Mouse (Mus musculus): Measurements from ENCODE around the gene Srgap1. TPM values are rescaled to one million over a fixed set of nuclear protein-coding genes. Genes with fewer than 3 reads are reported as not detected.

Gene Srgap1
- total RNA-seq, 2 experiments from 2014 or later, result 8.5 to 12.5 TPM

- intact Hi-C loops (cut with DNase I), result no loop called here
- no peak for DNase-seq (ENCODE audit: low spot score in 2 of 2)
Measured at GRCm38 (mm10) chr10:122020255-122020654, 26.9 kb downstream of the Srgap1 start.

GRCm38 (mm10) chr10:122018594-122019048, 28.5 kb downstream of the Srgap1 start:
- intact Hi-C loops (cut with DNase I), result no loop called here
- DNase-seq (ENCODE audit: low spot score in 2 of 2), result no peak

DNA sequence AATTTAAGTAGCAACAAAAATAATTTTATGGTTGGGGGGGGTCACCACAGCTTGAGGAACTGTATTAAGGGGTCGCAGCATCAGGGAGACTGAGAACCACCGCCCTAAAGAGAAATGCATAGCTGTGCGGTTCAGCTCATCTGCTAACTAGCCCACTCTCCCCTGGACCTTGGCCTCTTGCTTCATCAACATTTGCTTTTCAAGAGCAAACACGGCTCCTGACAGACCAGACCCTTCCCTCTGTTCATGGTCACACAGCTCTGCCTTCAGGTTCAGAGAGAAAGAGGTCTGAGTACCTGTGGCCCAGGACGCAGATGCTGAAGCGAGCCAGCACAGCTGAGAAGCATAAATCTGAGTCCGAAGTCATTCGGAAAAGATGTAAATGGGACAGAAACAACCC, 29.4 kb downstream of the Srgap1 start:
- DNase-seq (ENCODE audit: low spot score in 2 of 2), result no peak
- intact Hi-C loops (cut with DNase I), result no loop called here

DNA sequence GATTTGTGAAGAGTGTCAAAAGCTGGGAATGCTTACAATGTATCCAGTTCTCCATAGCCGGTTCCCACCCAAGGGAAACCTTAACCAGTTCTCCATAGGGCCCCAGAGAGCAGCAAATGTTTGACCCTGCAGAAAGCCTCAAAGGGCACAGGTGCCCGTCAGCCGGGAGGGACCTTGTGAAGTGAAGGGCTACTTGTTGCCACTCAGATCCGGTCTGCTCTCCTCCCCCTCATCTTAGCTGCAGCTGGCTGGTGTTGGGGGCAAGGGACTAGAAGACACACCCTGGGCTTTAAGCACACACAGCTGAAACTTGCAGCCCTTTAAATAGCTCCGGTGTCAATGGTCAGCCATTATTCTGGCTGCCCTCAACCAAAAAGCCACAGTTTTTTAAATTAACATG, 30.1 kb downstream of the Srgap1 start:
- intact Hi-C loops (cut with DNase I), result no loop called here
- no peak for DNase-seq (ENCODE audit: low spot score in 2 of 2)

- intact Hi-C loops (cut with DNase I), result no loop called here
- DNase-seq (ENCODE audit: low spot score in 2 of 2), result no peak
Measured at GRCm38 (mm10) chr10:122016631-122017030, 30.5 kb downstream of the Srgap1 start.

DNA sequence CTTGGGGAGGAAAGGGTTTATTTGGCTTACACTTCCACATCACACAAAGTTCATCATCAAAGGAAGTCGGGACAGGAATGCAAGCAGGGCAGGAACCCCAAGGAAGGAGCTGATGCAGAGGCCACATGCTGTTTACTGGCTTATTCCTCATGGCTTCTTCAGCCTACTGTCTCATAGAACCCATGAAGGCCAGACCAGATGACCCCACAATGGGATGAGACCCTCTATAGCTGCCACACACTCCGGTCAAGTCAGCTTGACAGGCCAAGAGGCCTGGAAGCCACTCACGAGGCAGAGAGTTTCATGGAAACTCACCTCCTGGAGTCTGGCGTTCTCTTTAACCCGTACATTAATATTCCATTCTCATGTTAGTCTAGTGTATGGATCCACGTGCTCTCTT, 34.8 kb downstream of the Srgap1 start:
- DNase-seq (ENCODE audit: low spot score in 2 of 2), result no peak
- intact Hi-C loops (cut with DNase I), result no loop called here

- peak; percentile 17 to 41 for DNase-seq (ENCODE audit: low spot score in 2 of 2)
- intact Hi-C loops (cut with DNase I), result no loop called here
Measured at GRCm38 (mm10) chr10:122008731-122009391, 38.3 kb downstream of the Srgap1 start.

DNA sequence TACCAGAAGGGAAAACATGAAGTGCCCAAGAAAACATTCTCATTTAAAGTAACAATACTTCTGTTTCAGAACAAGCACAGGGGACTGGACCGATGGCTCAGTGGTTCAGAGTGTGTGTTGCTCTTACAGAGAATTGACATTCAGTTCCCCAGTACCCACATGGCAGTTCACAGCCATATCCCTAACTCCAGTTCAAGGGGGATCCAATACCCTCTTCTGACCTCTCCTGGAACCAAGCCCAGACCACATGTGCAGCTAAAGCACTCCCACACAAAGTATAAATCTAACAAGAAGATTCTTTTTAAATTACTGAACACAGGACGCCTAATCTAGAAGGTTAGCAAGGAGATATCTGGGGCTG, 38.8 kb downstream of the Srgap1 start:
- intact Hi-C loops (cut with DNase I), result no loop called here
- DNase-seq (ENCODE audit: low spot score in 2 of 2), result no peak

- DNase-seq (ENCODE audit: low spot score in 2 of 2), result no peak
- intact Hi-C loops (cut with DNase I), result no loop called here
Measured at GRCm38 (mm10) chr10:122006606-122007005, 40.5 kb downstream of the Srgap1 start.

- intact Hi-C loops (cut with DNase I), result no loop called here
- no peak for DNase-seq (ENCODE audit: low spot score in 2 of 2)
Measured at GRCm38 (mm10) chr10:122006151-122006550, 41.0 kb downstream of the Srgap1 start.

DNA sequence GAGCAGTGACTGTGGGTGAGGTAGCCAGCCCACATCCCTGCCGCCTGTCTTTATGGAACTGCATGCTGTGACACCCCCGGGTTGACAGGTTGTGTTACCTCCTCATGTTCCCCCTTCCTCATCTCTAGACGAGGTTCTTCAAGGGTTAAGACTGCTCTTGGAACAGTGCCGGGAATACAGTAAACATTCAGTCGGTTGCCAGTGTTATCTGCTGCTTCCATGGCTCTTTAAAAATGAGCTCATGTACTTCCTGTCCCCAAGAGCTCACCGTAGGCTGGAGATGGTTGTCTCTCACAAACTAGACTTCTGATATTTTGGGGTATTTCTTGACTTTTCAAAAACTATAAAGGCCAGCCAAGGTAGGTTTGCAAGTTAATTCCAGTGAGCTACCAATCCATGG, 41.6 kb downstream of the Srgap1 start:
- DNase-seq (ENCODE audit: low spot score in 2 of 2), result no peak
- intact Hi-C loops (cut with DNase I), result no loop called here

DNA sequence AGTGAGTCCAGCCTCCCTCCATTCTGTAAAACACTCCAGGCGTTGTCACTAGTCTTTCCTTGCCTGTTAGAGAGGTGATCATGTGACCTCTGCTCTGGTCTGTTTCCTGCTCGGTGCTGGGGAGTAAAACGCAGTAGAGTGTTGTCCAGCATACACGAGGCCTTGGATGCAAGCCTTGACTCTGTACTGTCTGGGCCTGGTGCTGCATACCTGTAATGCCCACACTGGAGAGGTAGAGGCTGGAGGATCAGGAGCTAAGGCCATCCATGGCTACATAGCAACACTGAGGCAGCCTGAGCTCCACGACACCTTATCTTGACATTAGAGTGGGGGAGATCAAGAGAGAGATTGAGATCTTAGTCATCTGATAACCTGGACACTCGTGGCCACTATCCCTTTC, 44.2 kb downstream of the Srgap1 start:
- intact Hi-C loops (cut with DNase I), result no loop called here
- DNase-seq (ENCODE audit: low spot score in 2 of 2), result no peak

DNA sequence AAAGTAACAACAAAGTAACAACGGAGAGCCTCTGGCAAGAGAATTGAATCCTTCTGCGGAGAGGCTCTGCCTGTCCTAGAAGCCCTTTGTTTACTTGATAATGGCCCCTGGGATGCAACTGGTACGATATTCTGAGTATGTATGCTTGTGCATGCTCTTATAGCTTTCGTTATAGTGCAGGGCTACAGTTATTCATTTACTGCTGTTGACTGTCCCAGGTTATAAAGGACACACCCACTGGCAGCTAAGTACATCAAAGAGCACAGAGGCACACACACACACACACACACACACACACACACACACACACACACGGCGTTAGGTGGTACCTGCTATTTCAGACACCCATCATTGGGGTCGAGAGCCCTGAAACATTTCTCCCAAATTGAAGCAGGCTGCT, 48.3 kb downstream of the Srgap1 start:
- intact Hi-C loops (cut with DNase I), result no loop called here
- no peak for DNase-seq (ENCODE audit: low spot score in 2 of 2)

GRCm38 (mm10) chr10:121996500-121996899, 50.6 kb downstream of the Srgap1 start:
- intact Hi-C loops (cut with DNase I), result no loop called here
- no peak for DNase-seq (ENCODE audit: low spot score in 2 of 2)

DNA sequence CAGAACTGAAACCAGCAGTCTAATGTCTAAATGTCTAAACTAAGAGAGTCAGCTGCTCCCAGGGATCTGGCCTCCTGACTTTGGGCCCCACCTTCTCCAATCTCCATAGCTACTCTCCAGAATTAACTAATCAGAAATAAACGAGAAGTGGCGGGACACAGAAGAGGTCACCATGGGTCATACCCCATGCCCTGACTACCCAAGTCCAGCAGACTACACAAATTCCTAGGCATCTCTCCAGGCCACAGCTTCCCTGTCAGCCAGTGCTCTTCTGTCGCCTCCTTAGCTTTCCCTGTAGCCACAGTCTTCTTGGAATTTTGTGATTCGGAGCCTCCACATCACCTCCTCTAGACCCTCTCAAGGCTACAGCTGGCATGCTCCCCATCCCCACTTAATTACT, 51.7 kb downstream of the Srgap1 start:
- no peak for DNase-seq (ENCODE audit: low spot score in 2 of 2)

DNA sequence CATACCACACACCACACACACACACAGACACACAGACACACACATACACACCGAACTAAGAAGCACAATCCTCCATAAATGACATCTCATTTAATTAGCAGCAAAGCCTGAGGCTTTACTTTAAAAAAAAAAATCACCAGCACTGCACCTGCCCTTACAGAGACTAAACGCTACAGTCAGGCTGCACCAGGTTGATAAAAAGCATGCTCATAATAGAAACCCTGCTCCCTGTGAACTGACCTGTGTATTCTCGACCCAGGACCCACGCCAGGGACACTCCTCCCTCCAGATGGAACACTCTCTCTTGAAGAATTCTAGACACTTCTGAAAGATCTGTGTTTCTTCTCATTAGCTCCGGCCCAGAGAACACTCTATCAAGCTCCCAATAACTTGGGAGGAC, 52.5 kb downstream of the Srgap1 start:
- intact Hi-C loops (cut with DNase I), result no loop called here
- no peak for DNase-seq (ENCODE audit: low spot score in 2 of 2)

More for the DNA sequence above, 51.7 kb downstream of the Srgap1 start:
- intact Hi-C loops (cut with DNase I), result no loop called here

- intact Hi-C loops (cut with DNase I), result no loop called here
- DNase-seq (ENCODE audit: low spot score in 2 of 2), result no peak
Measured at GRCm38 (mm10) chr10:121992609-121993008, 54.5 kb downstream of the Srgap1 start.

DNA sequence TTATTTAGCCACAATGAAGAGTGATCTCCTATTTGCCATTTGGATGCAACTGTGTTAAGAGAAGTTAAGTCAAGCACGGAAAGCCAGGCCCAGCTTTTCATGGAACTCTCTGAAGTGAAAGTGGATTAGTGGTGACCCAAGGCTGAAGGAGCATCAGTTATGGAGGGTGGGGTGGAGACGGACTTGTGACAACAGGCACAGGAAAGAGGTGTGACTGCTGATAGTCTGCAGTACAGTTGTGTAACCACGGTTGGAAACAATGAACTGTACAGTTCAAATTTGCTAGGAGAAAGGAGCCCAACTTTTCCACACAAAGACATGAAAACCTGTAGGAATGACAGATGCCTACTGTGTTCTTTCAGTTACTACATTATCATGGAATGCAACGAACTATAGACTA, 60.1 kb downstream of the Srgap1 start:
- intact Hi-C loops (cut with DNase I), result no loop called here
- DNase-seq (ENCODE audit: low spot score in 2 of 2), result no peak

DNA sequence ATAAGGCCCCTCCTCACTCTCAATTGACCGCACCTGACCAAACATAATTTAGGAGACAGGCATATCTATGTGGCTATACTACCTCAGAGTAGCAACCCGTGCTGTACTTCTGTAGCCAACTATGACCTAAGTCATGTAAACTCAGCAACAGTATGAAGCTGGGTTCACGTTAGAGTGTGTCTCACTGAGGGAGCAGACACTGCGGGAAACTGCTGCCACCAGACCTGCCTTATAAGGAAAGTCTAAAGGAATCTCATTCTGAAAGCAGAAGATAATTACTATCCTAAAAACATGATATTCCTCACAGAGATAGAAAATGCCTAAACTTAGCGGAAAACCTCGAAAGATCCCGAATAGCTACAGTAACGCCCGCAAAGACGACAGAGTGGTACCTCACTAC, 62.2 kb downstream of the Srgap1 start:
- no peak for DNase-seq (ENCODE audit: low spot score in 2 of 2)
- intact Hi-C loops (cut with DNase I), result no loop called here

DNA sequence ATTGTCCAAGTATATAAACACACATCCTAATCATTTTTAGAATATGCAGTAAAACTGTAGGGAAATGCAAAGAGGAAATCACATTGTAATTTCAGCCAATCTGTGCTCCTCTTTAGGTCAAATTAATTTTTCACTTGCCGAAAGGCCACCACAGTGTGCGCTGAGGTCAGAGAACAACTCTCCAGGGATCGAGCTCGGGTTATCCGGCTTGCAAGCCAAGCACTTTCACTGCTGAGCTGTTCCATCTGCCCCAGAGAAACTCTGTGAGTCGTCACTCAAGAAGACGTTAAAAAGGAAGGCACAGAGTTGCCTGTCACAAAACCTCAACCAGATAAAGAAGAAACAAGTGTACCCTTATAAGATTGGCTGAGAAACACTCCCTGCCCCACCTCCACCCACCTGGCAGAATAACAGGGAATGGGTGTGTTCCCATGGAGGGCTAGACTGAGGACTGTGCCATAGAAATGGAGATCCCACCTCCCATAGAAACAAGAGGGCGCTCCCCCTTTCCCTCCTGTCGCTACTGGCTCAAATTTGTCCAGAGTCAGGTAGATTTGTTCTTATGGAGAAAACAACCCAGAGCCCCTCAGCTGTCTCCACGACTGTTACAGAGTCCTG, 63.0 kb downstream of the Srgap1 start:
- intact Hi-C loops (cut with DNase I), result no loop called here
- DNase-seq (ENCODE audit: low spot score in 2 of 2), result no peak

GRCm38 (mm10) chr10:121975330-121975729, 71.8 kb downstream of the Srgap1 start:
- no peak for DNase-seq (ENCODE audit: low spot score in 2 of 2)
- intact Hi-C loops (cut with DNase I), result no loop called here

DNA sequence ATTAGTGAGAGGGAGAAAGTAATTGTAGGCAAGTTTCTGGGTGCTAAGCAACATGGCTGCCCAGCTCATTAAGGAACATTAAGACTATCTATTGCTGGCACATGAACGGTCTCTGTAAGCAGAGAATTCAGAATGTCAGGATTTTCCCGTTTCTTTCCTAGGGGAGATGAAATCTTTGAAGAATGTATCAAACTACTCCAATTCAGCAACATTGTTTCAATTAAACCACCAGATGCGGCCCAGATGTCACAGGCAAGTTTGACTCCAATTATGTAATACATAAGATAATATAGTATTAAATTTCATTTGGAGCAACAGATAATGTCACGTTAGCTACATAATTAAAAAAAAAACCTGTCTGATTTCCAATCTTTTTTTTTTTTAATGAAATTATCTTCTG, 72.5 kb downstream of the Srgap1 start:
- intact Hi-C loops (cut with DNase I), result loop anchor here (5.0 kb wide), 1 partner anchor 73 kb away; the partner anchor contains the start of gene Srgap1
- no peak for DNase-seq (ENCODE audit: low spot score in 2 of 2)
